ENCODE assay signal across 23 mouse cellular contexts in genomic region chr14:77876199-77876598, GRCm38 (mm10). TPM values are rescaled to one million over a fixed set of nuclear protein-coding genes. Genes with fewer than 3 reads are reported as not detected.
DNase-seq lines count a peak whose midpoint lies in the region; ATAC-seq and TF ChIP-seq lines count a peak whose summit lies in the region.
"Had no signal": no experiment of that assay in that cellular context is flagged by ENCODE, and none has a peak within 500 bp of the region (broad histone marks: within the 10 kb centered on the region; RNA-seq: fewer than 3 reads in every experiment).

No protein-coding gene starts in this region.

- no peak for TF ChIP-seq POLR2A in spleen, adult 2 months (IDR thresholded peaks at IDR 0.05; ENCODE audit: low read depth, low read length)

- peaks cover 3% of the 10 kb centered on the region; the same call in 1 of the 2 replicates for H3K4me1 ChIP-seq in forebrain, embryonic 14.5 days (ENCODE audit: control insufficient read depth, insufficient read depth, low read length)
- peaks cover 20% of the 10 kb centered on the region for H3K4me1 ChIP-seq in forebrain, embryonic 10.5 days
- no peaks in the 10 kb centered on the region for H3K4me1 ChIP-seq in hindbrain, postnatal 0 days (ENCODE audit: insufficient read depth, low read length)
- H3K4me1 ChIP-seq in hindbrain, embryonic 14.5 days (replicated peaks; ENCODE audit: control insufficient read depth, insufficient read depth, low read length): 0 out of 2 replicates have a peak, but pooled peaks cover 3% of the 10 kb centered on the region
- peaks cover 3% of the 10 kb centered on the region; the same call in 1 of the 2 replicates for H3K4me1 ChIP-seq in spleen, adult 2 months (ENCODE audit: control insufficient read depth, insufficient read depth, insufficient read length)

- H3K4me2 ChIP-seq in forebrain, embryonic 14.5 days (ENCODE audit: low read length): no peak overlapping the region
- no peak overlapping the region for H3K4me2 ChIP-seq in hindbrain, postnatal 0 days (ENCODE audit: low read depth, low read length)
- no peak overlapping the region for H3K4me2 ChIP-seq in hindbrain, embryonic 14.5 days (replicated peaks)
- H3K4me2 ChIP-seq: embryonic facial prominence, embryonic 15.5 days; heart, embryonic 12.5 days; hindbrain, embryonic 13.5 days; lung, embryonic 15.5 days; neural tube, embryonic 15.5 days had no signal

- H3K9ac ChIP-seq in forebrain, embryonic 14.5 days (ENCODE audit: low read length): no peak overlapping the region
- no peak overlapping the region for H3K9ac ChIP-seq in hindbrain, postnatal 0 days (replicated peaks; ENCODE audit: low read length)
- H3K9ac ChIP-seq in hindbrain, embryonic 14.5 days: no peak overlapping the region
- H3K9ac ChIP-seq: embryonic facial prominence, embryonic 15.5 days; heart, embryonic 12.5 days; hindbrain, embryonic 13.5 days; liver, embryonic 14.5 days; lung, embryonic 15.5 days; neural tube, embryonic 15.5 days had no signal

- no peaks in the 10 kb centered on the region for H3K27me3 ChIP-seq in forebrain, embryonic 14.5 days (replicated peaks; ENCODE audit: control insufficient read depth, insufficient read depth, low read length)
- no peaks in the 10 kb centered on the region for H3K27me3 ChIP-seq in forebrain, embryonic 10.5 days (ENCODE audit: poor library complexity, severe bottlenecking)
- H3K27me3 ChIP-seq in hindbrain, postnatal 0 days (ENCODE audit: insufficient read depth, low read length): no peaks in the 10 kb centered on the region
- no peaks in the 10 kb centered on the region for H3K27me3 ChIP-seq in hindbrain, embryonic 14.5 days (ENCODE audit: control insufficient read depth, insufficient read depth, low read length)
- no peaks in the 10 kb centered on the region for H3K27me3 ChIP-seq in spleen, adult 2 months (ENCODE audit: control insufficient read depth, insufficient read depth, low read length)
- H3K27me3 ChIP-seq: embryonic facial prominence, embryonic 15.5 days; heart, embryonic 12.5 days; hindbrain, embryonic 13.5 days; lung, embryonic 15.5 days; neural tube, embryonic 15.5 days had no signal

- WGBS in forebrain, embryonic 14.5 days: 44% methylated on average over 1 of the region's 1 CpGs
- WGBS in forebrain, embryonic 10.5 days: 91% methylated on average over 1 of the region's 1 CpGs
- 58% methylated on average over 1 of the region's 1 CpGs for WGBS in hindbrain, postnatal 0 days
- 60% methylated on average over 1 of the region's 1 CpGs for WGBS in hindbrain, embryonic 14.5 days
- 84% methylated on average over 1 of the region's 1 CpGs for WGBS in spleen, adult 2 months

- ATAC-seq in forebrain, embryonic 14.5 days: peak; percentile 44
- ATAC-seq in hindbrain, postnatal 0 days: no peak
- no peak for ATAC-seq in hindbrain, embryonic 14.5 days (ENCODE audit: low FRiP score)
- ATAC-seq: intestine, embryonic 16.5 days had no signal

- H3K36me3 ChIP-seq in forebrain, embryonic 14.5 days (ENCODE audit: control insufficient read depth, insufficient read depth, low read length): no peaks in the 10 kb centered on the region
- H3K36me3 ChIP-seq in forebrain, embryonic 10.5 days (replicated peaks): no peaks in the 10 kb centered on the region
- no peaks in the 10 kb centered on the region for H3K36me3 ChIP-seq in hindbrain, postnatal 0 days (ENCODE audit: insufficient read depth, low read length)
- no peaks in the 10 kb centered on the region for H3K36me3 ChIP-seq in hindbrain, embryonic 14.5 days (replicated peaks; ENCODE audit: control insufficient read depth, insufficient read depth)
- no peaks in the 10 kb centered on the region for H3K36me3 ChIP-seq in spleen, adult 2 months (ENCODE audit: control insufficient read depth, insufficient read depth, low read length)
- H3K36me3 ChIP-seq: embryonic facial prominence, embryonic 15.5 days; heart, embryonic 12.5 days; hindbrain, embryonic 13.5 days; lung, embryonic 15.5 days; midbrain, embryonic 10.5 days; neural tube, embryonic 15.5 days had no signal

- no peak overlapping the region for H3K4me3 ChIP-seq in forebrain, embryonic 14.5 days (ENCODE audit: low read depth, low read length)
- H3K4me3 ChIP-seq in forebrain, embryonic 10.5 days: no peak overlapping the region
- H3K4me3 ChIP-seq in hindbrain, postnatal 0 days (ENCODE audit: low read length): no peak overlapping the region
- no peak overlapping the region for H3K4me3 ChIP-seq in hindbrain, embryonic 14.5 days (replicated peaks; ENCODE audit: low read length)
- H3K4me3 ChIP-seq in spleen, adult 2 months (ENCODE audit: extremely low read depth, insufficient read depth, insufficient read length): no peak overlapping the region
- H3K4me3 ChIP-seq: embryonic facial prominence, embryonic 15.5 days; heart, embryonic 12.5 days; hindbrain, embryonic 13.5 days; left cerebral cortex, adult 2 months; lung, embryonic 15.5 days; midbrain, embryonic 10.5 days; neural tube, embryonic 15.5 days had no signal

- TF ChIP-seq CTCF in hindbrain, postnatal 0 days (IDR thresholded peaks at IDR 0.05; ENCODE audit: low read depth): no peak
- TF ChIP-seq CTCF in spleen, adult 2 months (IDR thresholded peaks at IDR 0.05; ENCODE audit: extremely low read depth, insufficient read depth, insufficient read length, insufficient replicate concordance): no peak

- no peaks in the 10 kb centered on the region for H3K9me3 ChIP-seq in forebrain, embryonic 14.5 days (replicated peaks; ENCODE audit: control insufficient read depth, low read length)
- no peaks in the 10 kb centered on the region for H3K9me3 ChIP-seq in forebrain, embryonic 10.5 days
- H3K9me3 ChIP-seq in hindbrain, postnatal 0 days (ENCODE audit: low read length): no peaks in the 10 kb centered on the region
- no peaks in the 10 kb centered on the region for H3K9me3 ChIP-seq in hindbrain, embryonic 14.5 days (ENCODE audit: control insufficient read depth, low read length)
- H3K9me3 ChIP-seq: embryonic facial prominence, embryonic 15.5 days; heart, embryonic 12.5 days; lung, embryonic 15.5 days; midbrain, embryonic 10.5 days; neural tube, embryonic 15.5 days had no signal

- no peak overlapping the region for H3K27ac ChIP-seq in forebrain, embryonic 14.5 days (ENCODE audit: low read depth, low read length)
- no peak overlapping the region for H3K27ac ChIP-seq in forebrain, embryonic 10.5 days
- H3K27ac ChIP-seq in hindbrain, postnatal 0 days: no peak overlapping the region
- H3K27ac ChIP-seq in hindbrain, embryonic 14.5 days: no peak overlapping the region
- peak overlapping the region; percentile 18; the same call in 1 of the 2 replicates for H3K27ac ChIP-seq in spleen, adult 2 months (ENCODE audit: insufficient read depth, low read length)
- H3K27ac ChIP-seq: embryonic facial prominence, embryonic 15.5 days; hindbrain, embryonic 13.5 days; left cerebral cortex, adult 2 months; liver, embryonic 14.5 days; lung, embryonic 15.5 days; midbrain, embryonic 10.5 days; neural tube, embryonic 15.5 days had no signal

- DNase-seq in forebrain, embryonic 14.5 days (ENCODE audit: low spot score): peak; percentile 62
- DNase-seq in forebrain, embryonic 10.5 days (ENCODE audit: extremely low spot score, low spot score): no peak
- peak; percentile 6 for DNase-seq in hindbrain, postnatal 0 days (ENCODE audit: low spot score)
- no peak for DNase-seq in hindbrain, embryonic 14.5 days (ENCODE audit: low spot score)
- DNase-seq in spleen, adult 2 months (ENCODE audit: low read depth in 1 of 2, low spot score in 2 of 2): no peak
- no peak for DNase-seq in spleen, postnatal 14 days (ENCODE audit: low spot score in 2 of 2)
- no peak for DNase-seq in right cerebral cortex, postnatal 25 days
- DNase-seq: adrenal gland, adult 2 months; gastrocnemius, postnatal 14 days; heart, adult 18-20 months; heart, postnatal 10 days; kidney, postnatal 25 days; lung, postnatal 4 days had no signal

RNA-seq across cellular contexts. Expression of gene Dnajc15, which starts 1.3 kb away (rescaled TPM):
- polyA plus RNA-seq in forebrain, embryonic 14.5 days (2014; fragmentation: Nextera tagmentation; extraction: Ambion mirVana): 68.3 and 100 TPM in 2 replicates
- polyA plus RNA-seq in forebrain, embryonic 10.5 days (2016; fragmentation: Nextera tagmentation; extraction: Ambion mirVana): 119 and 127 TPM in 2 replicates
- 10.6 and 12.9 TPM in 2 replicates for total RNA-seq in hindbrain, postnatal 0 days (2014; rRNA removed)
- 93.9 and 98.8 TPM in 2 replicates for polyA plus RNA-seq in hindbrain, postnatal 0 days (2015; fragmentation: Nextera tagmentation; extraction: Ambion mirVana)
- polyA plus RNA-seq in hindbrain, embryonic 14.5 days (2014; fragmentation: Nextera tagmentation; extraction: Ambion mirVana): 90.3 and 95.3 TPM in 2 replicates
- 3.5 and 4.0 TPM in 2 replicates for polyA plus RNA-seq in spleen, adult 2 months (2012; rRNA removed)
- total RNA-seq: MEL had no signal

RNA-seq across cellular contexts. Expression of gene Epsti1, which starts 27.8 kb away (rescaled TPM):
- polyA plus RNA-seq in forebrain, embryonic 14.5 days (2014; fragmentation: Nextera tagmentation; extraction: Ambion mirVana): 0.33 and 0.45 TPM in 2 replicates
- polyA plus RNA-seq in forebrain, embryonic 10.5 days (2016; fragmentation: Nextera tagmentation; extraction: Ambion mirVana): not detected in 2 replicates
- 0.16 and 0.22 TPM in 2 replicates for total RNA-seq in hindbrain, postnatal 0 days (2014; rRNA removed)
- polyA plus RNA-seq in hindbrain, postnatal 0 days (2015; fragmentation: Nextera tagmentation; extraction: Ambion mirVana): 0.41 and 0.76 TPM in 2 replicates
- 0.14 and 0.33 TPM in 2 replicates for polyA plus RNA-seq in hindbrain, embryonic 14.5 days (2014; fragmentation: Nextera tagmentation; extraction: Ambion mirVana)
- 35.3 and 49.6 TPM in 2 replicates for polyA plus RNA-seq in spleen, adult 2 months (2012; rRNA removed)
- total RNA-seq: MEL had no signal
- polyA plus RNA-seq: midbrain, embryonic 10.5 days had no signal

Comparison
In these comparisons a context has a peak if more than half of its experiments do, and no peak if none do; other contexts are left out.
1. DNase-seq: peak in forebrain, embryonic 14.5 days (single experiment) and hindbrain, postnatal 0 days (single experiment); none in forebrain, embryonic 10.5 days (single experiment), hindbrain, embryonic 14.5 days (single experiment), spleen, adult 2 months (0 of 2), spleen, postnatal 14 days (0 of 2) and right cerebral cortex, postnatal 25 days (single experiment).
2. RNA of gene Dnajc15, which starts 1.3 kb away (polyA plus RNA-seq): 119 to 127 TPM in forebrain, embryonic 10.5 days, 68.3 to 100 TPM in forebrain, embryonic 14.5 days, 93.9 to 98.8 TPM in hindbrain, postnatal 0 days and 90.3 to 95.3 TPM in hindbrain, embryonic 14.5 days; 3.5 to 4.0 TPM in spleen, adult 2 months; every median in the first group is over 10 times any median in the second.
3. RNA of gene Epsti1, which starts 27.8 kb away (polyA plus RNA-seq): 35.3 to 49.6 TPM in spleen, adult 2 months; 0.41 to 0.76 TPM in hindbrain, postnatal 0 days, 0.14 to 0.33 TPM in hindbrain, embryonic 14.5 days, 0.33 to 0.45 TPM in forebrain, embryonic 14.5 days and not detected in forebrain, embryonic 10.5 days; every median in the first group is over 10 times any median in the second.